Mouse (Mus musculus) spleen, adult 2 months (tissue): ENCODE measurements around the gene Adcy2.

ENCODE experiments used
- CTCF ChIP-seq: fragments of 200-500 bp; IDR thresholded peaks from 2 replicates; pipeline ENCODE4 v1.5.1; 2011; ENCODE audit warnings: mild to moderate bottlenecking, inconsistent platforms; ENCODE audit not compliant: insufficient read depth, insufficient read length, insufficient replicate concordance; ENCODE audit errors: extremely low read depth
- POLR2A ChIP-seq: fragments of 200-500 bp; IDR thresholded peaks from 2 replicates; pipeline ENCODE4 v1.6.1; 2011; ENCODE audit warnings: low read depth, low read length, inconsistent platforms

DNA sequence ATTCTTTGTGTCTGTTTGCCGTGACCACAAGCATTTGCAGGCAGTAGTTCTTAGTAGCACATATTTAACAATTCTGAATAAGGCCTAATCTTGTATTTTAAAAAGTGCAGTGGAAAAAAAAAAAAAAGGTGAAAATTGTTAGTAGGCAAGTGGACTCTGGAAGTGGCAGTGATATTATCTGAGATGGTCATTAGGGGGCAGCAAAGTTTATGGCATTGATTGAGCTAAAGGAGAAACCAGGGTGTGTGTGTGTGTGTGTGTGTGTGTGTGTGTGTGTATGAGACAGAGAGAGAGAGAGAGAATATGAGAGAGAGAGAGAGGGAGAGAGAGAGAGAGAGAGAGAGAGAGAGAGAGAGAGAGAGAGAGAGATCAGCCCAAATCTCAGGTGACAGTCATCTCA, 405.5 kb downstream of the Adcy2 start:
- TF ChIP-seq CTCF (no peak), POLR2A (no peak)
